Mouse (Mus musculus) limb, embryonic 13.5 days (tissue): ENCODE measurements around the gene Vmn2r115. TPM values are rescaled to one million over a fixed set of nuclear protein-coding genes. Genes with fewer than 3 reads are reported as not detected.
"Not testable (repeated sequence)": the region's sequence is repeated elsewhere in the genome, so short reads cannot be mapped to it uniquely, and the experiment has no call there.

ENCODE experiments used
- ATAC-seq: fragments of 200-750 bp; cut with Nextera tagmentation; 2 replicates; pipeline ENCODE4 v1.8.0; 2017; ENCODE audit warnings: low read depth, moderate number of reproducible peaks, moderate TSS enrichment; ENCODE audit not compliant: low FRiP score
- H3K27ac ChIP-seq: fragments of 300-500 bp; sonication (generic); 2 replicates; pipeline ENCODE4 v1.5.1; 2015; ENCODE audit warnings: inconsistent platforms, mild to moderate bottlenecking, moderate library complexity
- H3K27me3 ChIP-seq: fragments of 300-500 bp; sonication (generic); 2 replicates; pipeline ENCODE4 v1.6.1; 2015; ENCODE audit warnings: mild to moderate bottlenecking, inconsistent platforms
- H3K36me3 ChIP-seq: fragments of 300-500 bp; sonication (generic); 2 replicates; pipeline ENCODE4 v1.6.1; 2015; ENCODE audit warnings: inconsistent platforms, mild to moderate bottlenecking, moderate library complexity
- H3K4me1 ChIP-seq: fragments of 300-500 bp; sonication (generic); 2 replicates; pipeline ENCODE4 v1.6.1; 2015; ENCODE audit warnings: inconsistent platforms
- H3K4me2 ChIP-seq: fragments of 300-500 bp; sonication (generic); replicated peaks from 2 replicates; pipeline ENCODE4 v1.6.1; 2015; ENCODE audit warnings: inconsistent platforms, mild to moderate bottlenecking, moderate library complexity
- H3K4me3 ChIP-seq: fragments of 300-500 bp; sonication (generic); 2 replicates; pipeline ENCODE4 v1.5.1; 2015; ENCODE audit warnings: moderate library complexity, mild to moderate bottlenecking, inconsistent platforms
- H3K9ac ChIP-seq: fragments of 300-500 bp; sonication (generic); 2 replicates; pipeline ENCODE4 v1.6.1; 2015; ENCODE audit warnings: mild to moderate bottlenecking, inconsistent platforms
- H3K9me3 ChIP-seq: fragments of 300-500 bp; sonication (generic); 2 replicates; pipeline ENCODE4 v1.6.1; 2016; ENCODE audit warnings: inconsistent platforms
- WGBS: fragments of 180-500 bp; shearing (Covaris S2); methylation state at CpG from one replicate; pipeline ENCODE4 v1.1.7; 2015; 5-methylcytosine and 5-hydroxymethylcytosine counted together
- polyA plus RNA-seq: library from polyadenylated mRNA; unstranded; fragments of >200 nt; fragmentation: Nextera tagmentation; extraction: Ambion mirVana; gene quantifications from 2 replicates; pipeline ENCODE4 v1.2.1, GENCODE M21; 2015

Vmn2r115 gene
- polyA plus RNA-seq, result not detected in 2 replicates

DNA sequence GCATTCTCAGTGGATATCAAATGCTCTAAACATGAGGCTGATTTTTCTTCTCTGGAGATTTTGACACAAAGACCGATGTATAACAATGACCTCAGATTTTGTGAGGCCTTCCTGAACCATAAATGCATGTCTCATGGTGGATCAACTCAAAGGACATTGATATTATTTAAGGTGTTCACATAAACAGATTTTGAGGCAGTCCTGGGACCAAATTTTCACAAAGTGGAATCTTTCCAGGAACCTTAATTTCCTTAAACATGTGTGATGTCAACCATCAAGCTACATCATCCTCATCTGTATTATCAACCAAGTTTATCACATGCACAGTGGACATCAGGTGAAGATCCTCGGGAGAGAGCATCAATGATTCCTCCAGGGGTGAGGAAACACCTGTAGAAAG is at the start of gene Vmn2r115:
TSS of gene Vmn2r115 (plus strand) at position 301 of the 400 bp plus-strand sequence.
- not testable (repeated sequence) for ATAC-seq, H3K9ac ChIP-seq
- WGBS, result 38% methylated on average over 2 of the region's 2 CpGs

DNA sequence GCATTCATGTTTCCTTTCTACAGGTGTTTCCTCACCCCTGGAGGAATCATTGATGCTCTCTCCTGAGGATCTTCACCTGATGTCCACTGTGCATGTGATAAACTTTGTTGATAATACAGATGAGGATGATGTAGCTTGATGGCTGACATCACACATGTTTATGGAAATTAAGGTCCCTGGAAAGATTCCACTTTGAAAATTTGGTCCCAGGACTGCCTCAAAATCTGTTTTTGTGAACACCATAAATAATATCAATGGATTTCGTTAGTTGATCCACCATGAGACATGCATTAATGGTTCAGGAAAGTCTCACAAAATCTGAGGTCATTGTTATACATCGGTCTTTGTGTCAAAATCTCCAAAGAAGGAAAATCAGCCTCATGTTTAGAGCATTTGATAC is 31.1 kb upstream of the Vmn2r115 start, which contains the start of gene Vmn2r114:
TSS of gene Vmn2r114 (minus strand) at position 101 of the 400 bp plus-strand sequence.
- not testable (repeated sequence) for H3K4me1 ChIP-seq, H3K4me3 ChIP-seq, H3K4me2 ChIP-seq, H3K27ac ChIP-seq, H3K36me3 ChIP-seq, H3K9me3 ChIP-seq, ATAC-seq, H3K9ac ChIP-seq, H3K27me3 ChIP-seq
- 75% methylated on average over 2 of the region's 2 CpGs for WGBS

More for the DNA sequence above, at the start of gene Vmn2r115:
- H3K4me2 ChIP-seq, H3K36me3 ChIP-seq, H3K4me1 ChIP-seq, H3K9me3 ChIP-seq, H3K27ac ChIP-seq, H3K4me3 ChIP-seq, H3K27me3 ChIP-seq: not testable (repeated sequence)

DNA sequence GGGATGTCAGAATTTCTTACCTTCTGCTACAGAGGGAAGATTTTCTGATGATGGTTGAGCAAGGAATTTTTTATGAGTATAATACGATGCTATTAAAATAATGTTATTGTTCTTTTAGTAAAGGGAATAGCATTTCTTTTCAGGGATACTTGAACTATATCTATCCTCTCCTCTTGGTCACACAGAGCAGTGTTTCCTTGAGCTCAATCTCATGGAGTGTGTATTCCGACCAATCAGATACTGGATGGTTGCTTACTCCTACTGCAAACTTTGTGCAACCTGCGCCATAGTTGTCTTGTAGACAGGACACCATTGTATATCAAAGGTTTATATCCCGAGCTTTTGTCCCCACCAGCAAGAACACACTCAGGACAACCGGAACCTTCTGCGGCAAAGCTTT is 12.9 kb upstream of the Vmn2r115 start:
- Histone ChIP-seq H3K36me3 (no peaks in the 10 kb centered on the region), H3K4me3 (no peak overlapping the region), H3K4me2 (no peak overlapping the region), H3K9me3 (0 out of 2 replicates have a peak, but pooled peaks cover 15% of the 10 kb centered on the region), H3K9ac (no peak overlapping the region), H3K27me3 (no peaks in the 10 kb centered on the region), H3K4me1 (no peaks in the 10 kb centered on the region), H3K27ac (no peak overlapping the region)
- ATAC-seq, result no peak
- 74% methylated on average over 6 of the region's 6 CpGs for WGBS

DNA sequence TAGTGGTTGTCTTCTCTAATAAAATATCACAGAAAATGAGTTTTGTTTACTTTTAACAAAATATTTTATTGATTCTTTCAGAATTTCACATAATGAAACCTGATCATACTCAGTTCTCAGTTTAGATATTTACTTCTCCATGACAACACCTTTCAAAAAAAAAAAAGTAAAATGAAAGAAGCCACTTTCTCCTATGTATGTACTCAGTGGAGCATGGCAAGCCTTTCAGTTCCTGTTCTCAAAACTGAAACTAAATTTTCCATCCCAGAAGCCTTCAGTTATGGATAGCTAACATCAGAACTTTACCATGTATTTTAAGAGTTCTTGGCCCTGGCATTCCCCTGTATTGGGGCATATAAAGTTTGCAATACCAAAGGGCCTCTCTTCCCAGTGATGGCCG is 8.1 kb downstream of the Vmn2r115 start:
- WGBS, result 68% methylated on average over 1 of the region's 1 CpGs
- H3K4me1 ChIP-seq, result no peaks in the 10 kb centered on the region
- H3K9ac ChIP-seq, result no peak overlapping the region
- H3K27me3 ChIP-seq, result no peaks in the 10 kb centered on the region
- no peak overlapping the region for H3K27ac ChIP-seq
- H3K36me3 ChIP-seq, result no peaks in the 10 kb centered on the region
- H3K4me2 ChIP-seq, result no peak overlapping the region
- H3K4me3 ChIP-seq, result no peak overlapping the region
- no peaks in the 10 kb centered on the region for H3K9me3 ChIP-seq
- no peak for ATAC-seq

DNA sequence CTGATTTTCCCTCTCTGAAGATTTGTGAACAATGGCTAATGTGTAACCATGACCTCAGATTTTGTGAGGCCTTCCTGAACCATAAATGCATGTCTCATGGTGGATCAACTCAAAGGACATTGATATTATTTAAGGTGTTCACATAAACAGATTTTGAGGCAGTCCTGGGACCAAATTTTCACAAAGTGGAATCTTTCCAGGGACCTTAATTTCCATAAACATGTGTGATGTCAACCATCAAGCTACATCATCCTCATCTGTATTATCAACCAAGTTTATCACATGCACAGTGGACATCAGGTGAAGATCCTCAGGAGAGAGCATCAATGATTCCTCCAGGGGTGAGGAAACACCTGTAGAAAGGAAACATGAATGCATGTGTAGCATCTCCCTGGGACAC is 40.8 kb downstream of the Vmn2r115 start, which contains the start of gene Vmn2r116:
TSS of gene Vmn2r116 (plus strand) at position 301 of the 400 bp plus-strand sequence.
- not testable (repeated sequence) for H3K9me3 ChIP-seq, ATAC-seq, H3K4me3 ChIP-seq, H3K9ac ChIP-seq, H3K4me2 ChIP-seq, H3K36me3 ChIP-seq, H3K4me1 ChIP-seq, H3K27ac ChIP-seq, H3K27me3 ChIP-seq

Other genes starting within 250 kb of the Vmn2r115 start
- gene Zfp40, start 150.5 kb upstream of the Vmn2r115 start, polyA plus RNA-seq, result 12.9 and 16.2 TPM in 2 replicates
- gene Vmn2r114, start 31.2 kb upstream of the Vmn2r115 start, polyA plus RNA-seq, result not detected in 2 replicates
- not detected in 2 replicates for gene Vmn2r116, start 40.9 kb downstream of the Vmn2r115 start, polyA plus RNA-seq
- not detected in 2 replicates for gene Vmn2r117, start 136.0 kb downstream of the Vmn2r115 start, polyA plus RNA-seq
- 21.0 and 21.7 TPM in 2 replicates for gene Zfp213, start 220.5 kb downstream of the Vmn2r115 start, polyA plus RNA-seq